Mouse (Mus musculus) urinary bladder, postnatal 4 days (tissue): ENCODE measurements around the gene Fam102a.

Experiments used
- DNase-seq, 2 experiments: peaks; one replicate each; pipeline ENCODE4 v3.0.0; 2021 to 2022; ENCODE audit warnings: low spot score in 2 of 2

Fam102a gene

GRCm38 (mm10) chr2:32546951-32547350 lies 11.8 kb downstream of the Fam102a start:
- DNase-seq, result no peak

GRCm38 (mm10) chr2:32547380-32547779 lies 12.2 kb downstream of the Fam102a start:
- DNase-seq, result no peak

- no peak for DNase-seq
Measured at GRCm38 (mm10) chr2:32547964-32548739, 13.0 kb downstream of the Fam102a start.

GRCm38 (mm10) chr2:32549171-32549570 lies 14.0 kb downstream of the Fam102a start:
- DNase-seq, result no peak

GRCm38 (mm10) chr2:32549764-32550163 lies 14.6 kb downstream of the Fam102a start:
- DNase-seq, result peak; percentile 75 to 81

- no peak for DNase-seq
Measured at GRCm38 (mm10) chr2:32551236-32551635, 16.1 kb downstream of the Fam102a start.

GRCm38 (mm10) chr2:32553592-32554148 lies 18.5 kb downstream of the Fam102a start:
- no peak for DNase-seq

GRCm38 (mm10) chr2:32555484-32555883 lies 20.4 kb downstream of the Fam102a start:
- DNase-seq, result no peak

GRCm38 (mm10) chr2:32556019-32556418 lies 20.9 kb downstream of the Fam102a start:
- DNase-seq, result no peak

GRCm38 (mm10) chr2:32559570-32559969 lies 24.4 kb downstream of the Fam102a start:
- no peak for DNase-seq

- no peak for DNase-seq
Measured at GRCm38 (mm10) chr2:32566536-32567063, 31.5 kb downstream of the Fam102a start.

GRCm38 (mm10) chr2:32568149-32568548 lies 33.0 kb downstream of the Fam102a start:
- DNase-seq, result no peak

GRCm38 (mm10) chr2:32568941-32569340 lies 33.8 kb downstream of the Fam102a start:
- DNase-seq, result no peak

- peak; percentile 81 to 89 for DNase-seq
Measured at GRCm38 (mm10) chr2:32570698-32571494, 35.8 kb downstream of the Fam102a start, which contains the start of gene Dpm2. Dpm2 (plus strand) TSS chr2:32570858.

GRCm38 (mm10) chr2:32572196-32572595 lies 37.1 kb downstream of the Fam102a start:
- no peak for DNase-seq

- no peak for DNase-seq
Measured at GRCm38 (mm10) chr2:32574497-32574896, 39.4 kb downstream of the Fam102a start, which contains the start of gene Pip5kl1. Pip5kl1 (plus strand) TSS chr2:32574797.

- no peak for DNase-seq
Measured at GRCm38 (mm10) chr2:32574901-32575585, 39.9 kb downstream of the Fam102a start.

- no peak for DNase-seq
Measured at GRCm38 (mm10) chr2:32575586-32576160, 40.5 kb downstream of the Fam102a start, which contains the start of gene 9430097D07Rik. 9430097D07Rik (minus strand) TSS chr2:32575684.

GRCm38 (mm10) chr2:32576532-32576931 lies 41.4 kb downstream of the Fam102a start:
- no peak for DNase-seq

GRCm38 (mm10) chr2:32578146-32579046 lies 43.3 kb downstream of the Fam102a start:
- no peak for DNase-seq
